Mouse (Mus musculus): ENCODE measurements at regions not wholly inside any gene's neighbourhood (a gene's known extent, or its start where the extent isn't known, plus 50 kb on each side); places are given as distances from the start of the nearest gene placed in this dataset.

GRCm38 (mm10) chr10:83970501-83970900 is 247.8 kb downstream of the 1500009L16Rik start:
- TF ChIP-seq POLR2A (IDR thresholded peaks at IDR 0.05; ENCODE audit: borderline replicate concordance, control insufficient read depth, low read depth, low read length) = no peak
- no peak for TF ChIP-seq CTCF (IDR thresholded peaks at IDR 0.05; ENCODE audit: control insufficient read depth, insufficient read depth, low read length)

Data from bone marrow, adult 2 months (tissue).